Mouse (Mus musculus) heart, adult 2 months (tissue): ENCODE measurements around the gene Trp53. TPM values are rescaled to one million over a fixed set of nuclear protein-coding genes. Genes with fewer than 3 reads are reported as not detected.
"Not testable (repeated sequence)": the region's sequence is repeated elsewhere in the genome, so short reads cannot be mapped to it uniquely, and the experiment has no call there.

ENCODE experiments used
- DNase-seq, 2 experiments: peaks; one replicate each; pipeline ENCODE4 v3.0.0; 2021
- H3K27ac ChIP-seq: fragments of 200-600 bp; 2 replicates; pipeline ENCODE4 v1.8.1; 2022
- H3K27me3 ChIP-seq: fragments of 200-500 bp; 2 replicates; pipeline ENCODE4 v1.6.1; 2012; ENCODE audit warnings: mild to moderate bottlenecking, low read length, inconsistent platforms, mixed read lengths; ENCODE audit not compliant: control insufficient read depth, insufficient read depth
- H3K36me3 ChIP-seq: fragments of 200-500 bp; 2 replicates; pipeline ENCODE4 v1.6.1; 2012; ENCODE audit warnings: low read length, inconsistent platforms; ENCODE audit not compliant: control insufficient read depth, insufficient read depth
- H3K4me1 ChIP-seq: fragments of 200-500 bp; 2 replicates; pipeline ENCODE4 v1.6.1; 2011; ENCODE audit warnings: low read length; ENCODE audit not compliant: control insufficient read depth, insufficient read depth
- H3K4me3 ChIP-seq: fragments of 200-600 bp; 2 replicates; pipeline ENCODE4 v1.8.1; 2022
- H3K79me2 ChIP-seq: fragments of 200-500 bp; replicated peaks from 2 replicates; pipeline ENCODE4 v1.6.1; 2012; ENCODE audit warnings: mild to moderate bottlenecking, inconsistent platforms, low read length, moderate library complexity, mixed read lengths; ENCODE audit not compliant: control insufficient read depth, insufficient read depth
- H3K9ac ChIP-seq: fragments of 200-500 bp; 2 replicates; pipeline ENCODE4 v1.6.1; 2012; ENCODE audit warnings: low read depth, mild to moderate bottlenecking, control low read depth, inconsistent platforms, low read length, mixed read lengths
- CTCF ChIP-seq: fragments of 200-600 bp; IDR thresholded peaks from 2 replicates; pipeline ENCODE4 v1.8.1; 2022; ENCODE audit warnings: antibody characterized with exemption, mild to moderate bottlenecking, moderate library complexity
- EP300 ChIP-seq: fragments of 200-500 bp; IDR thresholded peaks from 2 replicates; pipeline ENCODE4 v1.6.1; 2011; ENCODE audit warnings: low read depth, low read length, control low read depth; ENCODE audit not compliant: insufficient read depth
- POLR2A ChIP-seq: fragments of 200-500 bp; IDR thresholded peaks from 2 replicates; pipeline ENCODE4 v1.6.1; 2011; ENCODE audit warnings: mild to moderate bottlenecking, low read depth, low read length, control low read depth; ENCODE audit not compliant: insufficient read depth
- WGBS: fragments of 180-500 bp; shearing (Covaris S2); methylation state at CpG from one replicate; pipeline ENCODE4 v1.1.7; 2018; 5-methylcytosine and 5-hydroxymethylcytosine counted together
- intact Hi-C: fragments of 180-260 bp; cut with DNase I; formaldehyde crosslinking; loops from one replicate; pipeline ENCODE4 v1.15.1; 2025
- polyA plus RNA-seq: library from polyadenylated mRNA; depleted of rRNA; stranded (reverse); fragments of >200 nt; gene quantifications from 2 replicates; pipeline ENCODE4 v1.2.3, GENCODE M21; 2012
- total RNA-seq, 2 experiments: library from RNA; stranded (reverse); gene quantifications; 2 replicates each; pipeline ENCODE4 v1.2.3; 2021

Trp53 gene
- total and polyA plus RNA-seq, 3 experiments: 13.6 to 35.0 (median 15.3) TPM

- intact Hi-C loops: no loop called here
- H3K79me2 ChIP-seq: no peaks in the 10 kb centered on the region
- no peak overlapping the region for H3K27ac ChIP-seq
- no peak overlapping the region for H3K9ac ChIP-seq
- no peak for DNase-seq
- no peak overlapping the region for H3K4me3 ChIP-seq
- WGBS: 48% methylated on average over 4 of the region's 4 CpGs
- no peaks in the 10 kb centered on the region for H3K36me3 ChIP-seq
- H3K27me3 ChIP-seq: no peaks in the 10 kb centered on the region
- TF ChIP-seq POLR2A (no peak), EP300 (no peak), CTCF (no peak)
- peaks cover 1% of the 10 kb centered on the region; the same call in 1 of the 2 replicates for H3K4me1 ChIP-seq
Measured at GRCm38 (mm10) chr11:69610899-69611298, 30.7 kb downstream of the Trp53 start.

GRCm38 (mm10) chr11:69613553-69614256 is 33.5 kb downstream of the Trp53 start:
- peaks cover 1% of the 10 kb centered on the region; the same call in 1 of the 2 replicates for H3K4me1 ChIP-seq
- intact Hi-C loops: loop anchor here (1.0 kb wide), 2 partner anchors 34 to 67 kb away; no protein-coding TSS in a partner anchor
- TF ChIP-seq POLR2A (no peak), CTCF (peak; percentile 84), EP300 (peak; percentile 88; the same call in 1 of the 2 replicates)
- peak overlapping the region; percentile 41 for H3K4me3 ChIP-seq
- peak; percentile 85 to 91 for DNase-seq
- H3K27me3 ChIP-seq: no peaks in the 10 kb centered on the region
- H3K9ac ChIP-seq: 0 out of 2 replicates have a peak overlapping the region, but pooled peaks have one; percentile 15
- 12% methylated on average over 19 of the region's 19 CpGs for WGBS
- H3K27ac ChIP-seq: peak overlapping the region; percentile 24; the same call in 1 of the 2 replicates
- H3K79me2 ChIP-seq: no peaks in the 10 kb centered on the region
- H3K36me3 ChIP-seq: no peaks in the 10 kb centered on the region

- H3K4me3 ChIP-seq, H3K36me3 ChIP-seq, H3K27ac ChIP-seq, DNase-seq, H3K79me2 ChIP-seq, H3K27me3 ChIP-seq, H3K4me1 ChIP-seq: not testable (repeated sequence)
- 43% methylated on average over 11 of the region's 11 CpGs for WGBS
- intact Hi-C loops: loop anchor here (1.0 kb wide), 2 partner anchors 35 to 68 kb away; no protein-coding TSS in a partner anchor
- peak overlapping the region; percentile 36; the same call in 1 of the 2 replicates for H3K9ac ChIP-seq
Measured at GRCm38 (mm10) chr11:69614257-69614588, 34.1 kb downstream of the Trp53 start.

- intact Hi-C loops: no loop called here
- no peak overlapping the region for H3K4me3 ChIP-seq
- H3K27me3 ChIP-seq: no peaks in the 10 kb centered on the region
- H3K79me2 ChIP-seq: no peaks in the 10 kb centered on the region
- DNase-seq: no peak
- TF ChIP-seq POLR2A: no peak
- no peak for TF ChIP-seq EP300
- no peak for TF ChIP-seq CTCF
- H3K36me3 ChIP-seq: no peaks in the 10 kb centered on the region
- no peak overlapping the region for H3K27ac ChIP-seq
- H3K9ac ChIP-seq: no peak overlapping the region
- WGBS: 39% methylated on average over 10 of the region's 10 CpGs
- peaks cover 3% of the 10 kb centered on the region; the same call in 1 of the 2 replicates for H3K4me1 ChIP-seq
Measured at GRCm38 (mm10) chr11:69616781-69617180, 36.6 kb downstream of the Trp53 start.

GRCm38 (mm10) chr11:69617805-69618204 is 37.6 kb downstream of the Trp53 start, which contains the start of gene Shbg:
Gene Shbg (minus strand): TSS chr11:69617905.
- DNase-seq: no peak
- no peak within 1 kb of the TSS for H3K9ac ChIP-seq

GRCm38 (mm10) chr11:69620394-69621081 is 40.4 kb downstream of the Trp53 start:
- H3K36me3 ChIP-seq: no peaks in the 10 kb centered on the region
- no peak overlapping the region for H3K4me3 ChIP-seq
- no peak overlapping the region for H3K9ac ChIP-seq
- no peak overlapping the region for H3K27ac ChIP-seq
- WGBS: 74% methylated on average over 7 of the region's 7 CpGs
- TF ChIP-seq EP300 (no peak), CTCF (no peak), POLR2A (no peak)
- peaks cover 1% of the 10 kb centered on the region; the same call in 1 of the 2 replicates for H3K4me1 ChIP-seq
- no peaks in the 10 kb centered on the region for H3K79me2 ChIP-seq
- no peak for DNase-seq
- intact Hi-C loops: no loop called here
- no peaks in the 10 kb centered on the region for H3K27me3 ChIP-seq

More at GRCm38 (mm10) chr11:69617805-69618204, 37.6 kb downstream of the Trp53 start, which contains the start of gene Shbg:
- Histone ChIP-seq H3K79me2 (no peaks in the 10 kb centered on the region), H3K4me3 (no peak within 1 kb of the TSS), H3K27me3 (no peaks in the 10 kb centered on the region), H3K36me3 (no peaks in the 10 kb centered on the region), H3K4me1 (peaks cover 3% of the 10 kb centered on the region; the same call in 1 of the 2 replicates), H3K27ac (no peak within 1 kb of the TSS)
- WGBS: 50% methylated on average over 5 of the region's 5 CpGs
- TF ChIP-seq EP300: no peak
- no peak for TF ChIP-seq POLR2A
- intact Hi-C loops: no loop called here
